Mouse (Mus musculus) ES-CJ7 (cell line): ENCODE measurements around the gene Ttyh2.

Experiments used
- DNase-seq: peaks from one replicate; pipeline ENCODE4 v3.0.0; 2011; ENCODE audit warnings: low read depth, low spot score

Ttyh2 gene

DNA sequence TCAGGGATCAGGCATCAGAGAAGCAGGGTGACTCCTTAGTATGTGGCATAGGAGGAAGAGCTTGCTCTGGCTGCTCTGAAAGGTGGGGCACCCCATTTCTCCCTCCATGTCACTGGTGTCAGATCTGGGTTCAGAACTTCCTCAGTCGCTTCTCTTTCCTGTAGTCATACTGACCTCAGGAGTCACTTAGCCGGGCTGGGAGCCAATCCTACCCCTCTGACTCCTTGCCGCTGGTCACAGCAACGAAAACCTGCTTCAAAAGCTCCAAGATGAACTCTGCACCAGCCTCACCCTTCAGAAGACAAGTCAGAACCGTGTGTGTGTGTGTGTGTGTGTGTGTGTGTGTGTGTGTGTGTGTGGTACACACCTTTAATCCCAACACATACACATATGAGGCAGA is 31.1 kb downstream of the Ttyh2 start:
- DNase-seq = no peak

DNA sequence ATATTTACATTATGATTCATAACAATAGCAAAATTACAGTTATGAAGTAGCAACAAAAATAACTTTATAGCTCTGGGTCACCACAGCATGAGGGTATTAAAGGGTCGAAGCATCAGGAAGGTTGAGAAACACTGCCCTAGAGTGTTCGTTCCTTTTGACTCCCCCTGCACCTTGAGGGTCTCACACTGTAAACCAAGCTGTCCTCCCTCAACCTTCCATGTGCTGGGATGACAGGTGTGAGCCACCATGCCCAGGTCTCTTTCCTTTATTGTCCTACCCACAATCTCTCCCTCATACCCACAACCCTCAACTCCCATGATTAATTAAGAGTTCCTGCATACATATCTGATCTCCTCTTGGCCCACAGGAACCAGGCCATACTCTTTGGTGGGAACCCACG is 36.2 kb downstream of the Ttyh2 start:
- no peak for DNase-seq

DNA sequence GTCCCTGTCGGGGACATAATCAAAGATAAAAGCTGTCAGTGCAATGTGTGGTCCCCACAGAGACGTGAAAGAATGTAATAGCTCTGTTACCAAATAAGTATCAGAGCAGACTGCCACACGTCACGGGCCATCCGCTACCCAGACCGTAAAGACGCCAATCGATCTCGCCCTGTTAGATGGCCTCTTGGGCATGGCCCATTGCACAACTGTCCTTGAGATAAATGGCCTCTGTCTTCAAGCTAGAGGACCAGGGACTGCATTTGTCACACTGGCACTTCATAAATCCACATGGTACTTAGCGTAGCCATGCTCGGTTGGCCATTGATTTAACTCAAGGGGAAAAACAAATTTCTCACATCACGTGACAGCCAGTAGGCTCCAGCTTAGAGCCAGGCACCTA is 36.6 kb downstream of the Ttyh2 start:
- no peak for DNase-seq

GRCm38 (mm10) chr11:114714526-114714925 is 39.3 kb downstream of the Ttyh2 start:
- no peak for DNase-seq

DNA sequence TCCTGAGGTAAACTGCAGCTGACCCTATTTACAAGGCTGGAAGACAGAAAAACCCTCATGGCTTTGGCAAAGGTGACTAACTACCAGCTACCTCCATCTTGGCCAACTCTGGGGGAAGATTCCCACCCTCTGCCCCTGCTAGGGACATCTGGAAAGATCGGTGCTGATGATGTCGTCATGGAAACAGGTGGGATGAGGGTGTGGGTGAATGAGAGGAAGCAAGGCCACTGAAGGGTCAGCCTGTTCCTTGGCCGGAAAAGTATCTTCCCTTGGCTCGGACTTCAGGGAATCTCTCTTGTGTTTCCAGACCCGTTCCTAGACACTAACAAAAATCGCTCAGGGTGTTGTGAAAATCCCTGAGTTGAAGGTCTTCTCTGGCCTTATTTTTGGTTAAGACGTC is 40.3 kb downstream of the Ttyh2 start:
- DNase-seq = no peak

DNA sequence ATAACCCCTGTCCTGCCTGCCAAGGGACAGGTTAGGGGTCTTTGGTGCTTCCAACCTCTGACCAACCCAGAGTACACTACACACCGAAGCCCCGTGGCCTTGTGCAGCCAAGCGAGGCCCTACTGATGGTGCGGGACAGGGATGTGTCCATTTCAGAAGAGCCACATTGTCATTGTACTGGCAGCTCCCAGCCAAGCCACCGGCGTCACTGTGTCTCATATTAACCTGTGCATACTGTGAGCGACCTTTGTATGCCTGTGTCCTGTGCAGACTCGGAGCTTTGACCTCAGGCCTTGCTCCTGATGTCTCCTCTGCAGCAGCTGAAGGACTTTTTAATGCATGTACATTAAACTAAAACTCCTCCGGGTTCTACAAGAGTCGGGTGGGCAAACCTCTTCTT is 45.3 kb downstream of the Ttyh2 start:
- no peak for DNase-seq

DNA sequence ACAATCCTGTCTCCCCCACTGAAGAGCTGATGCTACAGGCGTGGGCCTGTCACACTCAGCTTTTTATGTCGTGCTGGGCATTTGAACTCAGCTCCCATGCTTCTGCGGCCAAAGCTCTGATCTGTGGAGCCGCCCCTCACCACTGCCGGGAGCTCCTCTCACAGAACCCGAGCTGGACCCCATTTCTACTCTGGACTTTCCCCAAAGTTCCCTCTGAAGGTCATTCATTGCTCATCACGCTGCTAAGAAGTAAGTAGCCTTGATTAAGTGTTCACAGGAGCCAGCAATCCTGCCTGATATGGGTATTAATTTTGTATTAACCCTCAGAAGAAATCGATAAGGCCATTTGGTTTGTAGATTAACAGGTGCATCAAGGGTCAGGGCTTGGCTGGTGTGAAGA is 47.2 kb downstream of the Ttyh2 start:
- DNase-seq = no peak

DNA sequence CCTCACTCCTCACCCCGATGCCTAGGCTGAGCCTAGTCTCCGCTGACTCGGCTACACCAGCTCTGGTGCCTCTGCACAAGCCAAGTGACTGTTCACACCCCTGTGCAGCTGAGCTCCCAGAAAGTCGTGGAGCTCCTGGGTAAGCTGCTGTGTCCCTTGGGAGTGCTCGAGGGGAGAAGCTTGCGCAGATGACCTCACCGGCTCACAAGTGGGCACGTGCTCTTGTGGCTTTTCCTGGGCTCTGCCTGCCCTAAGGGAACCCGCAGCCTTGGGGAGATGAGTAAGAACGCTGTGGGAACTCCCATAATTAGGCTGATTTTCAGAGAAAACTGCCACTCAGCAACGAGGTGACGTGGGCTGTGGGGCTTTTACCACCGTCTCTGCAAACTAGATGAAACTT is 47.8 kb downstream of the Ttyh2 start:
- DNase-seq = no peak

- DNase-seq = peak; percentile 29
These were observed 49.8 kb downstream of the Ttyh2 start for GRCm38 (mm10) chr11:114724787-114725590.

- peak; percentile 88 for DNase-seq
These were observed 52.0 kb downstream of the Ttyh2 start, which contains the start of gene Dnaic2 for GRCm38 (mm10) chr11:114726965-114727825. TSS of gene Dnaic2 (plus strand) at chr11:114727408.

GRCm38 (mm10) chr11:114727826-114728186 is 52.6 kb downstream of the Ttyh2 start:
- no peak for DNase-seq

DNA sequence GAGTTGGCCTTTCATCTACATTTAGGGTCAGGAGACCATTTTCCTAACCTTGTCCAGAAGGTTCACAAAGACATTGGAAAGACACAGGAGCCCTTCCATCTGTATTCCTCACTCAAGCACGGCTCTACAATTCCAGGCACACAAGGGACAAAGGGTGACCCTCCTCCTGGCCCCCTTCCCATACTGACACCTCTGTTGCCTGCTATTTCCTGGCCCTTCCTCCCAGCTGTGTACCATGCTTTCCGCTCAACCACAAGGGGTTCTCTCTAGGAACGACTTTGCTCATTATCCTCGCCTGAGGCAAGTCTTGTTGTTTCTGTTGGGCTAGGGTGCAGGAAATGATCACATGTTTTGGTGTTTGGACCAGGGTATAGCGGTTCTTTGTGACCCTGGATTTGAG is 53.1 kb downstream of the Ttyh2 start:
- no peak for DNase-seq

DNA sequence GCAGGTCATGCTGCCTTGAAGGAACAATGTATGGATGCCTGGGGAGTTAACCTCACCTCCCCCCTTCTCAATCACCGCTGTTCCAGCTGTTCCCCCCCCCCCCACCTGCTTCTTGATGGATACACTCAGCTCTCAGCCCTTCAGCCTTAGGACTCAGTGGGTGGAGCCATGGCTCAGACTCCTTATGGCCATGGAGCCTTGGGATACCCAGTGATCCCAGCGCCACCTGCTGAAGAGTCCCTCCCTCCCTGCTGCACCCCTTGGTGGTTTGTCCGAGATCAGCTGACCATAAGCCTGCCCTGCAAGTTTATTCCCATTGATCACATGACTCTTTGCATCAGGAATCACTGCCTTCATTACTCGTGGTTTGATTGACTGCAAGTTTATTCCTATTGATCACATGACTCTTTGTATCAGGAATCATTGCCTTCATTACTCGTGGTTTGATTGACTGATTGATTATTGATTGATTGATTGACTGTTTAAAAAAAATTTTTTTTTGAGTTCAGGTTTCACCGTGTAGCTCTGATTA is 54.7 kb downstream of the Ttyh2 start:
- peak; percentile 67 for DNase-seq

GRCm38 (mm10) chr11:114731711-114732110 is 56.5 kb downstream of the Ttyh2 start:
- peak; percentile 85 for DNase-seq

- DNase-seq = peak; percentile 51
These were observed 57.7 kb downstream of the Ttyh2 start for GRCm38 (mm10) chr11:114732890-114733289.

DNA sequence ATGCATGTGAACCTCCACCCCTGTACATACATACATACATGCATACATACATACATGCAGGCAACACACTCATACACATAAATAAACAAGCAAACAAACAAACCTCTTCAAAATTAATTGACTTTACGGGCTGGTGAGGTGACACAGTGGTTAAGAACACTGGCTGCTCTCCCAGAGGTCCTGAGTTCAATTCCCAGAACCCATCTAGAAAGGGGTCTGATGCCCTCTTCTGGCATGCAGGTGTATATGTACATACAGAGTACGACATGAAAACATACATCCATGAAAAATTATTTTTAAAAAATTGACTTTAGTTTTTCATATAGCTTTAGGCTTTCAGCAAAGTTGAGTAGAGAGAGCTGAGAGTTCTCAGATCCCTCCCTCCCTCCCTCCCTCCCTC is 60.9 kb downstream of the Ttyh2 start:
- no peak for DNase-seq

DNA sequence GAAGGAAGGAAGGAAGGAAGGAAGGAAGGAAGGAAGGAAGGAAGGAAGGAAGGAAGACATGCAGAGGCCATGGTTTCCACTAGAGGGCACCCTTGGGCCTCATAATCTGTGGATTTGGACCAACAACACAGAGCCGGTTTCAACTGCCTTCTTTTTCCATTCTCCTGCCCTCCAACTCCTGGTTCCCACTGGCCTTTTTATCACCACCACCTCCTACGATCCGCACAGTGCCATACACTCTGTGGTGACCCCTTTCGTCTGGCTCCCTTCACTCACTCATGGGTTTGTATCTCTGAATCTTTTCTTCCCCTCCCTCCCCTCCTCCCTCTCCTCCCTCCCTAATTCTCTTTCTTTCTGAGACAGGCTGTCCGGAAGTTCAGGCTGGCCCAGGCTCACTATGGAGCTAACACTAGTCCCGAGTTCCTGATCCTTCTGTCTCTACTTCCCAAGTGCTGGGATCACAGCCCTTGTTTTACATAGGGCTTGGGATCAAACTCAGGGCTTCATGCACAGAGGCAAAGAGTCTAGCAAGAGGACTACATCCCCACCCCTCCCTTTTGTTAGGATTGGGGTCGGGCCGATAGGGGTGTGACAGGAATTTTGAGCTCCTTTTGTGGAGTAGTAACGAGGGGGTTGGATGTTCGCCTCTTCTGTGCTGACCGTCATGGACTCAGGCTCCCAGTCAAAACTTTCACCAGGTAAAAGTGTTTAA is 61.8 kb downstream of the Ttyh2 start:
- DNase-seq = peak; percentile 85

- no peak for DNase-seq
These were observed 65.4 kb downstream of the Ttyh2 start for GRCm38 (mm10) chr11:114740598-114740997.

- DNase-seq = no peak
These were observed 66.2 kb downstream of the Ttyh2 start for GRCm38 (mm10) chr11:114741451-114741850.

GRCm38 (mm10) chr11:114745134-114745533 is 69.9 kb downstream of the Ttyh2 start:
- DNase-seq = peak; percentile 88

DNA sequence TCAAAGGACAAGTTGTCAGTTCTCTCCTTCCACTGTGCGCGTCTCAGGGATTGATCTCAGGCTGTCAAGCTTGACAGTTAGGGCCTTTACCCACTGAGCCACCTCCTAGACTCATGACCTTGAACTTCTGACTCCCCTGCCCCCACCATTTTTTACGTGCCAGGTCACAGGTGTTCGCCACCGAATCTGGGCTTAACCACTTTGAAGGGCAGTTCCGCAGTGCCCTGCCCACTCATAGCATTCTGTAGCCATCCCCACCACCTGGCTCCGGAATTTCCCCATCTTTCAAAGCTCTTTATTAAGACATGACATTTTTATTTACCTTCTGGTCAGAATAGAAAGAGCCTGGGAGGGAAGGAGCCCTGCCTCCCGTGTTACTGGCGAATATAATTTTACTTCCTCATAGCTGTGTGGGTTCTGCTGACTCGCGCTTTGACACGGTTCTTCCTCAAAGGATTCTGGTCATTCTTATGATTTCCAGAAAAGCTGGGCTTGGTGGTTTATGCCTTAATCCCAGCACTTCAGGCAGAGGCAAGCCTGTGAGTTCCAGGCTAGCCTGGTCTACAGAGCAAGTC is 72.4 kb downstream of the Ttyh2 start:
- DNase-seq = no peak
